Mouse (Mus musculus): ENCODE measurements around the gene Cry2.

The Cry2 gene

GRCm38 (mm10) chr2:92372767-92373436 lies 60.9 kb downstream of the Cry2 start:
- in situ Hi-C loops (cut with MboI, MseI): no loop called here

GRCm38 (mm10) chr2:92371971-92372690 lies 61.7 kb downstream of the Cry2 start:
- in situ Hi-C loops (cut with MboI, MseI): no loop called here

GRCm38 (mm10) chr2:92370821-92371805 lies 62.7 kb downstream of the Cry2 start:
- in situ Hi-C loops (cut with MboI, MseI): no loop called here

GRCm38 (mm10) chr2:92370375-92370774 lies 63.5 kb downstream of the Cry2 start:
- in situ Hi-C loops (cut with MboI, MseI): no loop called here

DNA sequence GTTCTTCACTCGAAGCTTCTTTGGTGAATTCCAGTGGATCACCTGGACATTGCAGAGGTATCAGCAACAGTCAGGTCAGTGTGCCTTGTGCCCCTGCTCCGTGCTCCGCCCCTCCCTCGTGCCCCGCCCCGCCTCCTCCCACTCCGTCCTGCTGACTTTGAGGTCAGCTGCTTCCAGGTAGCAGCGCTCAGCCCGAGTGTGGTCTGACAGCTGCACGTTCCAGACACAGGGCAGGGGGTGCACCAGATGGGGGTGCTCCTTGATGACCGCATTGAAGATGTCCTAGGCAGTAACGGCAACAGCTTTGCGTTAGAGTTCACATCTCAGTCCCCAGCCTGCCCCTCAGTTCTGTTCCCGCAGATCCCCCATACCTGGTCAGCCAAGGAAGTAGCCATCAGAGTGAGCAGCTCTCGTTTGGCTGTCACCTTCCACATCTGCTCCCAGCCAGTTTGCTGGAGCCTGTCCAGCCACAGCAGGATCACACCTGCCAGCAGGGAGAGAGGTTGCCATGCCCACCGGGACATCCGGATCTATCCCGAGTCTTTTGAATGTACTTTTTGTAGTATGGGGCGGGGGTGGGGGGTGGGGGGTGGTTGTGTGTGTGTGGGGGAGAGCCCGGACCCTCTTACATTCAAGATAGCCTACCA lies 66.3 kb downstream of the Cry2 start:
- in situ Hi-C loops (cut with MboI, MseI): no loop called here

DNA sequence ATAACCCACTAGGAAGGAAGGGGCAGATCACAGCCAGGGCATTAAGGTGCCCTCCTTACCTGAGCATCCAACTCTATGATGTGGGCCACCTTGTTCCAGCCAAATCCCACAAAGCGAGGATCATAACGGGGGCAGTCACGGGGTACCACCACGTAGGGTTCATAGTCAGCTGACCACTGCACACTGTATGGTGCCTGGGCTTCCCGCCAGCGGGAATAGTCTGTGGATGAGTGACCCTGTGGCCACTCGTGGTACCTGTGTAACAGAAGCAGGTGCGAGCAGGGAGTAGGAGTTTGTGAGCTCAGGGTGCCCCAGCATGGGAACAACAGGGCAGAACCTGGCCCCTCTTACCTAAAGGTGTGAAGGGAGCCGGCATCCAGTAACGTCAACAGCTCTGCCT lies 68.3 kb downstream of the Cry2 start:
- in situ Hi-C loops (cut with MboI, MseI): no loop called here

- in situ Hi-C loops (cut with MboI, MseI): no loop called here
Observed at GRCm38 (mm10) chr2:92364086-92364485, 69.8 kb downstream of the Cry2 start.

DNA sequence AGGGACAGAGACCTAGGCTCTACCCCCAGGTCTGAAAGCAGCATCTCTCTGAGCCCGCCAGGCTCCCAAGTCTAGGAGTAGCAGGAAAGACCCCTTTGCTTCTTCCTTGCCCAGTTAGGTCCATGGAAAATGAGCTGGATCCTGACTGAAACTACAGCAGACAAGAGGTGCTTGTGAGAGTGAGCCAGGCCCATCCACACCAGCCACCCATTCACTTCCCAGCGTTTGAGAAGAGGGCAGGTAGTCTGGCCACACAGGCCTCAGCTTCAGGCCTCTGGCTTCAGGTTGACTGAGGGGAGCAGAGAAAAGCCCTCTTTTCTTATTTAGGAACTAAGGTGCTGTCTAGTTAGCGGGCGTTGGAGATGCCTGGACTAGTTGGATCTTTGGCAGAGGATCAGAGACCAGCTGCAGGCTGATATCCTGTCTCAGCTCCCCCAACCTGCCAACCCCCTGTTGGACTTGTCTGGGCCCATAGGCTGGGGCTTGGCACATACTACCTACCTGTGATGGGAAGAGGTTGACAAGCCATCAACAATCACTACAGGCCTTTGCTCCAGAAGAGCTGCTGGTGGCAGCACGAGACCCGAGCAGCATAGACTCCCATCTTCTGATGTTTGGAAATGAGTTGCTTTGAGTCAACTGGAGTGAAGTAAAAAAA lies 71.1 kb downstream of the Cry2 start:
- in situ Hi-C loops (cut with MboI, MseI): no loop called here

- in situ Hi-C loops (cut with MboI, MseI): no loop called here
Observed at GRCm38 (mm10) chr2:92361795-92362194, 72.0 kb downstream of the Cry2 start.

DNA sequence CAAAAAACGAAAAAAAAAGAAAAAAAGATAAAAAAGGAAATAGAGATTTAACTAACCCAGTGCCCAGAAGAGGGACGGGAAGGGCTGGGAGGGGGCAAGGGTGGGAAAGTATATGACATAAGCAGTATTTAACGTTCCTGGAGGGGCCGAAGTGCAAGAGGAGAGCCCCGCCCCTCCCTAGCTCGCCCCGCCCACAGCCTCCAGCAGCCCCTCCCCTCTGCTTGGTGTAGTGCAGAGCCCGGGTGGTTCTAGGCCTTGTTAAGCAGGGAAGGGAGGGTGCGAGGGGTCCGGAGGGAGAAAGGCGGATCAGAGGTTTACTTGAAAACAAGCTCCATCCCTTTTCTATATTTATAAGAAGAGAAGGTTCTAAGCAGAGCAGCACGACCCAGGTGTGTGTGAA lies 73.0 kb downstream of the Cry2 start:
- in situ Hi-C loops (cut with MboI, MseI): no loop called here

DNA sequence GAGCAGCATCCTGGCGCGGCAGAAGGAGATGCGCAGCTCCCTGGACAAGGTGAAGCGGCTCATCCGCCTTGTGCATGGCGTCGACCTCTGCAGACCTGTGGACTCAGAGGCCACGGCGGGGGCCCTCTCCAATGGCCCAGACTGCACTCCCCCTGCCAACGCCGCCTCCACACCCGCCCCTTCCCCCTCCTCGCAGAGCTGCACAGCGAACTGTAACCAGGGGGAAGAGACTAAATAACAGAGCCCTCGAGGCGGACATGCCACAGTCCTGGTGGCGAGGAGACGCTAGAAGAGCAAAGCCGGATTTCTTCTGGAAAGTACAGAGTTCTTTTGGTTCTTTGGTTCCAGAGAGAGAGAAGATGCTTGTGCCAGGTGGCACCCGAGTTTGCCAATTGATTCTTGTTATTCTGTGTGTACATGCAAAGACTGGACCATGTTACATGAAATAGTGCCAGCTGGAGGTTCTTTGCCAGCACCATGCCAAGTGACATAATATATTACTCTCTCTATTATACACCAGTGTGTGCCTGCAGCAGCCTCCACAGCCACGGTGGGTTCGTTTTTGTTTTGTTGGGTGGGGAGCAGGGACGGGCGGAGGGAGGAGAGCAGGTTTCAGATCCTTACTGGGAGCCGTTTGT lies 73.5 kb downstream of the Cry2 start:
- in situ Hi-C loops (cut with MboI, MseI): no loop called here

DNA sequence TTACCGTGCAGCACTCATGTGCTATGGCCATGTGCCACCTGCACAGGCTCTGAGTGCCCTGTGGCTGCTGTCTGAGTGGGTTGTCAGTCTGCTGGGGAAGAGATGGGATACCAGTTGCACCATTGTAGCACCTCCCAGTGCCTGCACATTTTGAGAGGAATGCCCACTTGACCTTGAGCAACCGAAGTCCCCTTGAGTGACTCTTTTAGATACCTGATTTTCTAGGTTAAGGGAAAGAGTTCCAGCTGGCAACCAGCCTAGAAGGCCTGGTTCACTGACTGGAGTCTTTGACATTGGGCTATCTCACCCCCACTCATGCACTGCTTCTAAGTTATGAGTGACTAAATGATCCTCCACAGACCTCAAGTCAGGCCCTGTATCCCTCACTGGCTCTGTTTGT lies 74.5 kb downstream of the Cry2 start:
- in situ Hi-C loops (cut with MboI, MseI): no loop called here

GRCm38 (mm10) chr2:92354224-92354623 lies 79.6 kb downstream of the Cry2 start:
- in situ Hi-C loops (cut with MboI, MseI): no loop called here
